ENCODE assay signal across 23 mouse cellular contexts in genomic region chr2:158829746-158830145, GRCm38 (mm10). TPM values are rescaled to one million over a fixed set of nuclear protein-coding genes. Genes with fewer than 3 reads are reported as not detected.
DNase-seq lines count a peak whose midpoint lies in the region; ATAC-seq and TF ChIP-seq lines count a peak whose summit lies in the region.
"Had no signal": no experiment of that assay in that cellular context is flagged by ENCODE, and none has a peak within 500 bp of the region (broad histone marks: within the 10 kb centered on the region; RNA-seq: fewer than 3 reads in every experiment).

No protein-coding gene starts in this region.

- H3K4me1 ChIP-seq in forebrain, embryonic 12.5 days, result peaks cover 3% of the 10 kb centered on the region
- H3K4me1 ChIP-seq in forebrain, embryonic 15.5 days, result no peaks in the 10 kb centered on the region

- ATAC-seq in forebrain, embryonic 12.5 days (ENCODE audit: low FRiP score), result no peak
- no peak for ATAC-seq in forebrain, embryonic 15.5 days (replicated peaks)
- ATAC-seq: activated CD4-positive, CD25-positive, alpha-beta regulatory T cell, adult 4 months; CD4-positive, CD25-positive, alpha-beta regulatory T cell, adult 4 months; forebrain, embryonic 14.5 days; forebrain, postnatal 0 days; Patski had no signal

- no peaks in the 10 kb centered on the region for H3K27me3 ChIP-seq in forebrain, embryonic 12.5 days
- H3K27me3 ChIP-seq in forebrain, embryonic 15.5 days, result no peaks in the 10 kb centered on the region
- H3K27me3 ChIP-seq: CH12.LX; embryonic facial prominence, embryonic 12.5 days; Patski had no signal

- no peak for DNase-seq in layer of hippocampus, adult 2 months (ENCODE audit: low spot score in 2 of 2)
- DNase-seq in layer of hippocampus, adult 11-12 months (ENCODE audit: low spot score), result no peak
- DNase-seq in brain, adult 2 months (ENCODE audit: low read depth, low spot score), result peak; percentile 52
- DNase-seq: adrenal gland, adult 8-10 months; adrenal gland, postnatal 14 days; adrenal gland, postnatal 36 days; B cell, adult 2 months; cerebellum, adult 11 months; cerebellum, adult 18-20 months; cerebellum, adult 8-10 months; cerebellum, adult 9-11 months; cerebellum, postnatal 25 days; forebrain, postnatal 0 days had no signal

- H3K4me2 ChIP-seq in forebrain, embryonic 12.5 days, result no peak overlapping the region
- H3K4me2 ChIP-seq in forebrain, embryonic 15.5 days (replicated peaks), result no peak overlapping the region
- H3K4me2 ChIP-seq: embryonic facial prominence, embryonic 12.5 days had no signal

- TF ChIP-seq CTCF in layer of hippocampus, adult 2 months (conservative IDR thresholded peaks at IDR 0.05), result 0 out of 2 replicates have a peak, but pooled peaks have one; percentile 20

- 0 out of 2 replicates have a peak overlapping the region, but pooled peaks have one; percentile 10 for H3K27ac ChIP-seq in forebrain, embryonic 12.5 days
- no peak overlapping the region for H3K27ac ChIP-seq in forebrain, embryonic 15.5 days (replicated peaks)
- no peak overlapping the region for H3K27ac ChIP-seq in layer of hippocampus, adult 2 months
- H3K27ac ChIP-seq: embryonic facial prominence, embryonic 10.5 days; embryonic facial prominence, embryonic 12.5 days had no signal

- WGBS in forebrain, embryonic 12.5 days, result 84% methylated on average over 6 of the region's 6 CpGs
- WGBS in forebrain, embryonic 15.5 days, result 77% methylated on average over 6 of the region's 6 CpGs

- H3K36me3 ChIP-seq in forebrain, embryonic 12.5 days (replicated peaks), result peaks cover 70% of the 10 kb centered on the region
- peaks cover 28% of the 10 kb centered on the region for H3K36me3 ChIP-seq in forebrain, embryonic 15.5 days

- H3K4me3 ChIP-seq in forebrain, embryonic 12.5 days (replicated peaks), result no peak overlapping the region
- no peak overlapping the region for H3K4me3 ChIP-seq in forebrain, embryonic 15.5 days
- H3K4me3 ChIP-seq in layer of hippocampus, adult 2 months, result no peak overlapping the region
- H3K4me3 ChIP-seq: embryonic facial prominence, embryonic 10.5 days; embryonic facial prominence, embryonic 12.5 days had no signal

- H3K9me3 ChIP-seq in forebrain, embryonic 12.5 days, result no peaks in the 10 kb centered on the region
- no peaks in the 10 kb centered on the region for H3K9me3 ChIP-seq in forebrain, embryonic 15.5 days
- H3K9me3 ChIP-seq: embryonic facial prominence, embryonic 10.5 days; embryonic facial prominence, embryonic 12.5 days; G1E had no signal

- no peak overlapping the region for H3K9ac ChIP-seq in forebrain, embryonic 12.5 days
- H3K9ac ChIP-seq in forebrain, embryonic 15.5 days (replicated peaks), result no peak overlapping the region
- H3K9ac ChIP-seq: embryonic facial prominence, embryonic 12.5 days; forebrain, postnatal 0 days had no signal

RNA-seq across cellular contexts. Expression of gene Dhx35, which starts 35.1 kb away (rescaled TPM):
- polyA plus RNA-seq in forebrain, embryonic 12.5 days (2016; fragmentation: Nextera tagmentation; extraction: Ambion mirVana), result 20.1 and 22.7 TPM in 2 replicates
- polyA plus RNA-seq in forebrain, embryonic 15.5 days (2015; fragmentation: Nextera tagmentation; extraction: Ambion mirVana), result 17.1 and 17.3 TPM in 2 replicates
- 10 to 100 TPM; 17.2 to 19.3 TPM for total RNA-seq in layer of hippocampus, adult 2 months (2021)
